Mouse (Mus musculus) megakaryocyte-erythroid progenitor cell, adult 5-6 weeks (primary cell): ENCODE measurements around the gene Eva1c. TPM values are rescaled to one million over a fixed set of nuclear protein-coding genes. Genes with fewer than 3 reads are reported as not detected.
A peak's percentile ranks its signal among the peaks of the same experiment; 100 is the strongest.

Experiments used
- ATAC-seq: replicated peaks from 2 replicates; pipeline ENCODE4 v1.8.0; 2016; ENCODE audit warnings: mild to moderate bottlenecking, inconsistent platforms; ENCODE audit not compliant: severe bottlenecking, poor library complexity, low FRiP score, low TSS enrichment
- total RNA-seq, 2 experiments: library from RNA; stranded (forward) in 1 of 2; stranded (reverse) in 1 of 2; fragments of 200-1000, 215-1000 nt in 1 of 2; fragments of >200 nt in 1 of 2; fragmentation: Nextera tagmentation in 1 of 2; gene quantifications; 2 replicates each; pipeline ENCODE4 v1.2.3; 2014 to 2017

The Eva1c gene
- total RNA-seq (2014; fragmentation: Nextera tagmentation), result not detected in 2 replicates
- total RNA-seq (2017), result not detected in 2 replicates

- ATAC-seq, result no peak
Observed at GRCm38 (mm10) chr16:90826457-90826856, at the start of gene Eva1c. TSS of gene Eva1c (plus strand) at chr16:90826719.

GRCm38 (mm10) chr16:90779783-90780182 is 46.7 kb upstream of the Eva1c start:
- ATAC-seq, result no peak

- no peak for ATAC-seq
Observed at GRCm38 (mm10) chr16:90783302-90783701, 43.2 kb upstream of the Eva1c start.

GRCm38 (mm10) chr16:90785257-90785656 is 41.3 kb upstream of the Eva1c start:
- no peak for ATAC-seq

- ATAC-seq, result no peak
Observed at GRCm38 (mm10) chr16:90788580-90788979, 37.9 kb upstream of the Eva1c start.

GRCm38 (mm10) chr16:90790946-90791345 is 35.6 kb upstream of the Eva1c start:
- no peak for ATAC-seq

GRCm38 (mm10) chr16:90792066-90792465 is 34.5 kb upstream of the Eva1c start:
- no peak for ATAC-seq

GRCm38 (mm10) chr16:90792500-90792899 is 34.0 kb upstream of the Eva1c start:
- ATAC-seq, result no peak

GRCm38 (mm10) chr16:90794708-90795107 is 31.8 kb upstream of the Eva1c start:
- no peak for ATAC-seq

- ATAC-seq, result no peak
Observed at GRCm38 (mm10) chr16:90798446-90798845, 28.1 kb upstream of the Eva1c start.

- no peak for ATAC-seq
Observed at GRCm38 (mm10) chr16:90798848-90799247, 27.7 kb upstream of the Eva1c start.

GRCm38 (mm10) chr16:90799840-90800239 is 26.7 kb upstream of the Eva1c start:
- ATAC-seq, result no peak

GRCm38 (mm10) chr16:90801251-90801650 is 25.3 kb upstream of the Eva1c start:
- ATAC-seq, result no peak

GRCm38 (mm10) chr16:90801928-90802327 is 24.6 kb upstream of the Eva1c start:
- 0 out of 2 replicates have a peak, but pooled peaks have one; percentile 72 for ATAC-seq

- no peak for ATAC-seq
Observed at GRCm38 (mm10) chr16:90804466-90804865, 22.1 kb upstream of the Eva1c start.

GRCm38 (mm10) chr16:90809975-90810715 is 16.4 kb upstream of the Eva1c start, which contains the start of gene Urb1:
TSS of gene Urb1 (minus strand) at chr16:90810413.
- peak; percentile 94 for ATAC-seq

GRCm38 (mm10) chr16:90810716-90811256 is 15.7 kb upstream of the Eva1c start:
- no peak for ATAC-seq

GRCm38 (mm10) chr16:90812086-90812485 is 14.4 kb upstream of the Eva1c start:
- no peak for ATAC-seq

GRCm38 (mm10) chr16:90820326-90820725 is 6.2 kb upstream of the Eva1c start:
- ATAC-seq, result no peak

- ATAC-seq, result no peak
Observed at GRCm38 (mm10) chr16:90821046-90821697, 5.3 kb upstream of the Eva1c start.
